Mouse (Mus musculus) ovary, postnatal 14 days (tissue): ENCODE measurements around the gene Bid.

Experiments used
- DNase-seq: peaks from one replicate; pipeline ENCODE4 v3.0.0; 2022; ENCODE audit warnings: low spot score

The Bid gene

DNA sequence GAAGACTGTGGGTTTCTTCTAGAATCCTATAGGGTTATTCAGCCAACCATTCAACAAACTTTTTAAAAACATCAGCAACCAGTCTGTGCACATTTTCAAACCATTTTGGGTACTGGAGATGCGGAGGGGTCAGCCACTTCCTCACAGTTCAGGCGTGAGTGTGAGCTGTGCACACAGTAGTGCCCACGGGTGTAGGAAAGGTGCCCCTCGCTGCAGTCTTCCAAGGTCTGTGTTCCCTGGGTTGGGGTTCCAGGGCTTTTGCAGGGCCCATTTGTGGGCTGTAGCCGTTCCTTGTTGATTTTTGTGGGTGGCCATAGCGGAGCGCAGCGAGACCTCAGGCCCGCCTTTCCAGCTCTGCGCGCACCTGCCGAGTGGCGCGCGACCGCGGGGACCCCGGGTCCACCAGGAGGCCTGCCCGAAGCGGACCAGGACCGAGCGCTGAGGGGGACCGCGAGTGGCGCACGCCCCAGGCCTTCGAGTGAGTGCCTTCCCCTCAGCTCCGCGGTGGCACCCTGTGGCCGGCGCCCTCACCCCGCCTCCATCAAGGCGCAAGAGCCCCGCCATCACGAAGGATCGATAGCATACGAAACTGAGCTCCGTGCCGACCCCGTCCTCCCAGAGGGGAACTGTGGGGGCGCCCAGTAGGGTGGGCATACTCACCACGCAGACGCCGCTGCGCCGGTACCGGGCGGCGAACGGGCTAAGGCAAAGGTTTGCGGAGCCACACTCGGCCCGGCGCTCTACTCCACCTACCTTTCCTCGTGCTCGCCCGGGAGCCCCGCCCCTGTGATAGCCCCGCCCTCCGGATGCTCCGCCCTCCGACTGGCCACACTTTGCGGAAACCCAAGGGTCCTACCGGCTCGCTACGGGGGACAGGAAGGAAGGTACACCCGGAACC lies at the start of gene Bid:
Gene Bid (minus strand): TSS at position 780 of the 898 bp plus-strand sequence.
- DNase-seq = peak; percentile 85

DNA sequence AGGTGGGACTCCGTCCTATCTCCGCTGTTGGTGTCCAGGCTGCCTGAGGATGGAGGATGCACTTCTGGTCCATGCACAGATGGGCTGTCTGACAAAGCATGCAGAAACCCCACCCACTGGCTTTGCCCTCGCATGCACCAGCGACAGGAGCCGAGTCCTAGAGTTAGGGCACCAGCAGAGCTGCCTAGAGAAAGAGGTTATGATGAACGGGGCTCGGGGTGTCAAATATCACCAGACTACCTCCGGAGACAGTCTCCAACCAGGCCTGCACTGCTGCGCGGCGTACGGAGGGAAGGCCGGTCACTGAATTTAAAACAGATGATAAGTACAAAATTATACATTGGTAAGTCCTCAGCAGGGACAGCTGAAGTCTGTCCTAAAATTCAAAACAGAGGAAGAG lies 49.2 kb upstream of the Bid start:
- no peak for DNase-seq

DNA sequence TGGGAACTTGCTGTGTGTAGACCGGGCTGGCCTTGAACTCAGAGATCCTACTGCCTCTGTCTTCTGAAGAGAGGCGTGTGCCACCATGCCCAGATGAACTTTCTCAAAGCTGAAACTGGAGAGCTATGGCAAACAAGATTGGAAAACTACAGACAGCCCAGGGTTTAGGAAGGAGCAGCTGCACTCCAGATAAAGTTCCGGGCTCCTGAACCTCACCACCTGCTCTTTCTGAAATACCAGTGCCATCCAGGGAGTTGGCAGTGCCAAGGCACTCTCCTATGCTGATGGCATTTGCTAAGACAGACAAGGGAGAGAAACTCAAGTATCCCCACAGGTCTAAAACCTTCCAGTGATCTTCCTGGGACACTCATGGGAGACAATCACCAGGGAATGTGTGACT lies 47.5 kb upstream of the Bid start:
- no peak for DNase-seq

DNA sequence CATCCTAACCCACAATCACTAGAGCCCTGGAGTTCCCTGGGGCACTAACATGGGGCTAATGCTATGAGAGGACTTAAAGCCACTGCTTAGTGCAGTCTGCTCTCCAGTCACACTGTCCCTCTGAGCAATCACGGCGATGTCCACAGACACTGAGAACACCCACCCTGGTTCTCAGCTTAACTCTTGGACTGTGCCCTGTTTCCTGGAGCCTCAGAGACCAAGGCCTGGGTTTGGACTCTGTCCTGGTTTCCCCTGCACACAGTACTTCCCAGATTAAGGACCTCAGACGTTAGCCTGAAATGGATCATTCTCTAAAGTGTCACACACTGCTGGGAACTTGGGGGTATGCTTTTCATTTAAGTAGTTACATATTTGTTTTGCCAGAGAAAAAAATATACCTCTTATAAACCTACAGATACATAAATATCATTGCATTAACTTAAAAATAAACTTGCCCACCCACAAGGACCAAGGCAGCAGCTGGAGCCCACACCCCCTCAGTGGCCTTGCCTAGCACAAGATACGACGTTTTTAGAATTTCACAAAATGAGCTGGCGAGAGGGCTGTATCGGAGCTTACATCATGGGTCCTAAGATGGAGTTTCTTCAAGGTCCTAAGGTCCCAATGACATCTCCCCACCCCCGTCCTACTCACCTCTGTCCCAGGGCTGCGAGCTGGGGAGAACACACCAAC lies 43.8 kb upstream of the Bid start:
- DNase-seq = no peak

DNA sequence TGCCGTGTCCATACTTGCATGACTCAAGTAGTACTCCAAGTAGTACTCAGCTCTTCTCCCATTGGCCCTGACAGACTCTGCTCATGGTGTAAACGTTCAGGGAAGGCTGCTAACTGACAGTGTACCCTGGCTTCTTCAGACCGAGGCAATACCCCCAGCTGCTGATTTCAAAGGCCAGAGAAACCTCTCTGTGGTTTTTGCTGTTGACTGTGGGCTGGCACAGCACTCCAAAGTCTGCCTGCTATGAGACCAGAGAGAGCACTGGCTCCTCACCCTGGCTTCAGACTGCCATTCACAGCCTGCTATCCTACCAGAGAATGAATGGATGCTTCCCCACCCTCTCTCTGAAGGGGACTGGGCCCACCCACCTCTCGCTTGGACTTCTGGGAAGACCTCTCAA lies 40.7 kb upstream of the Bid start:
- no peak for DNase-seq

DNA sequence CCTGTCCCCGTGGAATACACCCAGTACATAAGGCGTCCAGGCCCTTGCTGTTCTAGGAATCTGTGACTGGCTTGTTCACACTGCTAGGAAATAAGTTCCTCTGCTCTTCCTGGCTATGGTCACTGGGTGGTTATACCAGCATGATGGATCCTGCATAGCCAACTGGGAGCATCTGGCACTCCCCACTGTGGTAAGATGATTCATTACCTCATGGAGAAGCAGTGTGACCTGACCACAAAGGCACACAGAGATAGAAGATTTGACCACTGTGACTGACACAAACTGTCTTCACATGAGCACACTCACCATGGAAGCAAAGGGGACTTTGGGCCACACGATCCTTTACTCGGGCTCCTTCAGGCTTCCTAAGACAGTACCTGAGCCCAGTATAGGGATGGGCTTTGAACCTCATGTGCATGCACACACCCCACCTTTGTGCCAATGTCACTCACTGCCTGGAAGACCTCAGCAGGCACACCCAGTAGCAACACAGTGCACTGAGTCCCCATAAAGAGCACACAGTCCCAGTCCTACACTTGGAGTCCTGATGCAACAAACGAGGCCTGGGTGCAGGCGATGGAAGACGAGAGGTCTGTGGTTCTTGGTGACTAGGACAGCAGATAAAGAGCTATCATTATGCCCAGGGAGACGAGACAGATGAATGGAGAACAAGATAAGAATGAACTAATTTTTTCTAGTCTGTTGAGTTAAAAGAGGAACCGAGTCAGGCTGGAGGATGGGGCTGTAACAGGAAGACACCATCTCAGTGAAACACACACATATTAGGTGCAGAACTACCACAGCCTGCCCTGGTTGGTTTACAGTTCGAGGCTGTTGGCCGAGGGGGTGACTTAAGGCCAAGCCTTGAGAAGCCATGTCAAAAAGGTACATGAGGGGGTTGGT lies 39.9 kb upstream of the Bid start:
- DNase-seq = no peak

DNA sequence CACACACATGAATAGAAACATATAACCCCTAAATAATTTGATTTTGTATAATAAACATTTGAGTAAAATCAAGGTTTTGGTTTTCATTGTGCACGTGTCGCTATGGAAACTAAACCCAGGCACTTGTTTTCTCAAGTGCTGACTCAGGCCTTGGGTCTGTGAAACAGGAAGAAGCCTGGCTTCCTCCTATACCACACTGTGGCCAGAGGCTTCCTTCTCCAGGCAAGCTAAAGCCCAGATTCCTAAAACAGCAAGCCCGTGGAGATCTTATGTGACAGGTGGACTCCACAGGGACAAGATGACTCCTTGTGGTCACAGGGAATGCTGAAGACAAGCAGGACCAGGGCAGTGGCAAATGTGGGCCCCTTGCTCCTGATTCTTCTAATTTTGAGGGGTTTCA lies 38.6 kb upstream of the Bid start:
- no peak for DNase-seq

DNA sequence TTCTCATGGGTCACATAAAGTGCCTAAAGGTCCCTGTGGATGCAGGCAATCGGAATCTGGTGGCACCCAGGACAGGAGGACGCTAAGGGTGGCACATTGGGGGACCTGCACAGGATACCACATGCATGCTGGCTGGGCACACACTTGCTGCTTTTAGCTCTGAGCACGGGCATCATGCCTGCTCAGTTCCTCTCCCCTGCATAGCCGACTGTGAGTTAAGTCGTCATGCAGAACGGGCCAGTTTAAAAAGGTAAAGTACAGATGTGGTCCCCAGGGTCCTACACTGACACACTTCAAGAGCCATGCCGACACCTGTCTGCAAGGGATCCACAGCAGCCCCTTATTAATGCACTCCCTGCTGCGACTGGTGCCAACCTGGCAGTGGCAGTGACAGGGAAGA lies 37.6 kb upstream of the Bid start:
- no peak for DNase-seq

DNA sequence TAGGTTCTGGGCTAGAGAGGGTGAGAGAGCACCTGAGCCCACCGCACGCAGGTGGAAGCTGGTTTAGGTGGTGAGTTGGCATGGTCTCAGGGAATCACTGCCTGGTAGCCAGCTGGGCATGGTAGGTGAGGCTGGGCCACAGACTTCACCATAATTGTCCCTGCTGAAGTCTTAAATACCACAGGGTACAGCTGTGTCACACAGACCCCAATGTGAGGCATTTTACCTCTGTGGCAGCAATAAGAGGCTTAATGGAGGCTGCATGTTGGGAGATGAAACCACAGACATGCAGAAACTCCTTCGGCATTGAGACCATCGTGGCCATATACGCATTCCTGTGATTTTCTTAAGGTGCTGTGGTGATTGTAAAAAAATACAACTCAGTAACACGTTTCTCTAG lies 35.8 kb upstream of the Bid start:
- DNase-seq = no peak

DNA sequence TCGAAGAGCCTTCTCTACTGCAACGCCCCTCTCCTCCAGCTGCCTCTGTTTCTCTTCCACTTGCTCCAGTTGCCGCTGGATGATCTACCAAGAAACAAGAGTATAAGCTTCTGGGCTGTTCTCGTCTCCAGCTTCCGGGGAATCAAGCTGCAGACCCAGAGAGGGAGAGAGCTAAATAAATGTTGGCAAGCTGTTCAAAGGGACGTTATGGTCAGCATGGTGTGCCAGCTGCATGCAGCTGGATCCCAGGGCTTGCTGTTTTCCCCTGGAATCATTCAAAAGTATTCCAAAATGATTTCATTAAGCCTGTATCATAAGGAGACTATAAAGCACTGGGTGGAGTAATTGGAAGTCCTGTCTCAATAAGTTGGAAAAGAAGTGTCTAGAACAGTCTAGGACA lies 34.7 kb upstream of the Bid start:
- no peak for DNase-seq

DNA sequence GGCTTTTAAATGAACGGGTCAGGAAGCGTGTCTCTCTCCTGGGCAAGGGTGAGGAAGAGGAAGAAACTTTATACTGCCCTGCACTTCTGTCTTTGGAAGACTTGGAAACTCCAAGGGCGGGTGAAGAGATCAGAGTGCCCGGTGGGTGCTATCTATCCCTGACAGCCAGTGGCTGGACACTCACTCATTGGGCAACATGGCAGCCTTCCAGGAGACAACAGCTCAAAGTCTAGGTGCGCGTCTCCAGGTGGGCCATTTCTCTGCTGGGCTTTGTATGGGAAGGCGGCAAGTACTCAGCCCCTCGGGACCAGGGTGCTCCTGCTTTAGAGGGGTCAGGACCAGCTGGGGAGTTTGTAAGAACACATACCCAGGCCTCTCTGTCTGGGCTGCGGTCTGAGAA lies 28.9 kb upstream of the Bid start:
- no peak for DNase-seq

DNA sequence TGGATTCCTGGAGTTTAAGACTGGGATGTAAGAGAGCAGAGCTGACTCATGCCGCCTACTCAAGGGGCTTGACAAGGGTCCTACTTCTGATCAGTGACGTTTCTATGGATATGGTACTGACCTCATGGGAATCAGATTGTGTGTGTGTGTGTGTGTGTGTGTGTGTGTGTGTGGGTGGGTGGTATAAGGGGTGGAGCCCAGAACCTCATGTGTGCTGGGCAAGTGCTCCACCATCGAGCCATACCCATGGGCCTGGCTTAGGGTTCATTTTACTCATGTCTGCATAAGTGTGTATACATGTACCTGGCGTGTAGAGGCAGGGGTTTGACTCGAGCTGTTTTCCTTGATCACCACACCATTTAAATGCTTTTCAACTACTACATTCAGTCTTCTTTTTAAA lies 27.3 kb upstream of the Bid start:
- no peak for DNase-seq

DNA sequence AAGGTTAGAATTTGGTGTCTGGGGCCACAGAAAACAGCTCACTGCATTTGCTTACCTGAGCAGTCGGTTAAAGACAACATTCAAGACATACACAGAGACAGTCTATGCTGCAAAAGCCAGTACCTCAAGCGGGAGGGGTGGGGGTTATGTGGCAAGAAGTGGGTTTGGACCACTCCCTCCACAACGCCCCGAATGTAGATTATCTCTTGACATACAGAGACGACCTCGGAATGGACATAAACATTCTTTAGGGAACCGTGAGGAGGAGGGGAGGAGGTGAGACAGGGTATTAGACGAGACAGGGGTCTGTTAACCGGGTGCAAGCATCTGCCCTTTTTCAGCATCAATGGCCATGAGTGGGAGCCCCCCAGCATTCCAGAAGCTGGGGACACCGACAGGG lies 26.9 kb upstream of the Bid start:
- no peak for DNase-seq

DNA sequence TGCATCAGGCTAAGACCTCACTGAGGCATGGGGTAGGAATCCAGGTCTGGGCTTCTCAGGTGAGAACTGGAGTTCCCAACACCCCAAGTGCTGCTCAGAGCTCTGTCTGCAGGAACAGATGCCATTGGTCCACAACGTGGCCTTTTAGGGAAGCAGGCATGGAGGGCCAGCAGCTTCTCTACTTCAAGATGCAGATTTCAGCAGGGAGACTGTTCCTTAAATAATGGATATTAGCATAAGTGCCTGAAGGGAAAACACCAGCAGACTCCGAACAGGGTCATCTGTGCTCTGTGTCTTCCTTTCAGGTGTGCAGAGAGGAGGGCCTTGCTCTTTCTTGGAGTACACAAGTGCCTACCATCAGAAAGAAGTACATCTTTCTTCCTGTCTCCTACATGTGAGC lies 26.4 kb upstream of the Bid start:
- DNase-seq = no peak

DNA sequence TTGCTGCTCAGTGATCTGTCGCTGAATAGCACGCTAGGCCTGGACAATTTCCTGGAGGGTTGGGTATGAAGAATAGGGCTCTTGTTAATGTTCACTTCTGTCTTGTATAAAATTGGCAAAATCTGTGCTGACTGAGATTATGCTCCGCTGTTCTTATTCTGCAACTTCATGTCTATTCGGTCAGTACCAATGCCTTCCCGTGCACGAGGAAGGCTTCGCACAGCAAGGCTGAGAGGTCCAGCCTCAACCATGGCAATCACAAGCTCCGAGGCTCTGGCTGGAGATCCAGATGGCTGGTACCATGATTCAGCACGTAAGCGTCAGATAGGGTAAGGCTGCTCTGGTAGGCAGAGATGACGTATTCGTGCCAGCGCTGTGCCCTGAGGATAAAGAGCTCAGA lies 24.9 kb upstream of the Bid start:
- DNase-seq = no peak

DNA sequence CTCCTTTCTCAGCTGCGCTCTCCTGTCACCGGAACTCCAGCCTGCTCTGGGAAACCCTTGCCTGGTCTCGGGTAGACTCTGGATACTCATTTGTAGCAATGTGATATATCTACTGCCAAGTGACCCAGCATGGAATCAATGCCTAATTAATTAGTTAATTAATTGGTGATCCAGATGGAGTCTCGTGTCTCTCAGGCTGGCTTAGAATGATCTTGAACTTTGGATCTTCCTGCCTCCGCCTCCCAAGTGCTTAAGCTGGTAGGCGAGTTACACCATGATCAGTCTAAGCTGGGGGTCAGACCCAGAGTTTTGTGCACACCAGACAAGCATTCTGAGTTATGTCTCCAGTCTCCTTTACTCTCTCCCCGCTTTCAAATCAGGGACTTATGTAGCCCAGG lies 24.4 kb upstream of the Bid start:
- DNase-seq = no peak

DNA sequence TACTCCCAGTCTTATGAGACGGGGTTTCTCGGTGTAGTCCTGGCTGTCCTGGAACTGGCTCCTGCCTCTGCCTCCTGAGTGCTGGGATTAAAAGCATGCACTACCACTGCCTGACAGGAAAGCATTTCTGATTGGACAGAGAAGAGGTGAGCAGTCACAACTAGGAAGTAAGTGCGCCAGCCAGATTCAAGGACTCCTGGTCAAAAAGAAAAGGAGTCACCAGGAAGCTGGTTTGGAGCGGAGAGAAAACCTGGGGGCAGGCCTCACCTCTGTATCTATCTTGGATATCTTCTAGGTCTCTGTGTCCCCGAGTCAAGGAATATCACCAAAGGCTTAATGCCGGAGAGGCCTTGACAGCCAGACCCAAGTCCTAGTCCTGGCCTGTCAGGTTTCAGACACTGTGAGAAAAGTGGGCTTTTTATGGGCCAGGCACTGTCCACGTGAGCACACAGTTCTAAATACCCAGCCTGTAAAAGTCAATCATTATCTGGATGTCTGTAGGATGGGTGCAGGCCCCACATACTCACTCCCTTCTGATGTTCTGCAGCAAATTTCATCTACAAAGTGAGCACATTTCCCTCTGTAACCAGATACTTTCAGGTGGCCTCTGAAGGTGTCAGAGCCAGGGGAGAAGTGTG lies 23.9 kb upstream of the Bid start:
- no peak for DNase-seq

DNA sequence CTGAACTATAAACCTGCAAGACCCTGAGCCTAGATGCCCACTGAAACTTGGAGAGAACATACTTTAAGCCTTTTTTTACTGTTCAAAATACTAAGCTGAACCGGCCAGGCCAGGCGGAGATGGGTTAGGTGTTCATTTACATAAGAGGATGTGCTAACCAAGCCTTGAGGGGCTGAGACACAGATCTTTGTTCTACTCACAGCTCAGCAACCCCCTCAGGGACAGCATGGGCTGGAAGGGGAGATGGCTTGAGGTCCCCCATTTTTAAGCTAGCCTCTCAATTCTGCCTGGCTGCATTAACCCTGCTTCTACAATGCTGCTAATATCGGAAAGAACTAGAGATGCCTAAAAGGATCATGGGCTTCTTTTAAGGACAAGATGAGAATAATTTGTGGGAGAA lies 23.1 kb upstream of the Bid start:
- no peak for DNase-seq

DNA sequence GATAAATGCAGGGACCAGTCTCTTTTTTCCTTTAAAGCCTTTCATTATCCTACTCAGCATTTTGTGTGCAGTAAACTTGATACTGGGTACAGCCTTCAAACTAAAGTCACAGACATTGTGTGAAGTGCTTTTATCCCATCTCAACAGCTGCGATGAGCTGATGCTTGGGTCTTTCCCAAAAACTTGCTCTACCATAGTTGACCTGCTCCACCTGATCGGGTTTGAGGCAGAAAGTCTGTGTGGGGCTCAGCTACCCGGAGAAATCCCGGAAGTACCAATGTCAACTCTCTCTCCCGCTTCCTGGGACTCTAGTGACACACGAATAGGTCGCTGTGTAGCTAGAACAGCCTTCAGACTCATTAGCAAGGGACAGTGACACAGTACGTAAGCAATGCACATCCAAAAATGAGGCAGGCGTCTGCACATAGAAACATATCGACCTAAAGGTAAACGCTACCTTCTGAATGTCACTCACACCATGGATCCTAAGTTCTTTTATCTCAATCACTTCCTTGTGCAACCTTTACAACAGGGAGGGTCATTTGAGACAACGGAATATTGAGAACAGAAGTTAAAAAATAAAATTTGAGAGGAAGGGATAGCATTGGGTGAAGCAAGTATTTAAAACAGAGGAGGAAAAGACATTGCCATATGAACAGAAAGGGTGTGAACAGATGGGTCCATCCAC lies 22.3 kb upstream of the Bid start:
- DNase-seq = no peak

DNA sequence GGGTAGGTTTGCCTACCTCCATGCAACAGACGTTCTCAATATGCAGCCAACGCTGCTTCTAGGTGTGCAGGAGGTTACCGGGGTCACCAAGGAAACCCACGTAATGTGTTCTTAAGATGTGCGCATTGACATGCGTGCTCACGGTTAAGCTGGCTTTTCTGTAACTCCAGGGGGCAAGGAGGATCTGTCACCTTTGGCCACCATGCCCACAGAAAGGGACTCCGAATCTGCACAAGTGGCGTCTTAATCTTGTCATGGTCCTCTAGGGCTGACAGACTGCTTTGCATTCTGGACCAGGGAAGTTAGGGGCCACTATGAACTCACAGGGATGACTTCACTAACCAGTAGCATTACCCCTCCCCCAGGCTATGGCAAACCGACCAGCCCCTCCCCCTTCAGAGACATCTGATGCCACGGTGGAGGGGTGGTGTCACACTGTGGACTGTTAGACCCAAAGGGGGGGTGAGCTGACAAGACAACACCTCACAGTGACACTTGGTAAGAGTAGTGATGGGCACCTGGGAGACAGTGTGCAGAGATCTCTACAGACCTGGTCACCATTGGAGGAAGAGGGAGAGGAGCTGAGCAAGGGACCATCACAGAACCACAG lies 21.5 kb upstream of the Bid start:
- no peak for DNase-seq

DNA sequence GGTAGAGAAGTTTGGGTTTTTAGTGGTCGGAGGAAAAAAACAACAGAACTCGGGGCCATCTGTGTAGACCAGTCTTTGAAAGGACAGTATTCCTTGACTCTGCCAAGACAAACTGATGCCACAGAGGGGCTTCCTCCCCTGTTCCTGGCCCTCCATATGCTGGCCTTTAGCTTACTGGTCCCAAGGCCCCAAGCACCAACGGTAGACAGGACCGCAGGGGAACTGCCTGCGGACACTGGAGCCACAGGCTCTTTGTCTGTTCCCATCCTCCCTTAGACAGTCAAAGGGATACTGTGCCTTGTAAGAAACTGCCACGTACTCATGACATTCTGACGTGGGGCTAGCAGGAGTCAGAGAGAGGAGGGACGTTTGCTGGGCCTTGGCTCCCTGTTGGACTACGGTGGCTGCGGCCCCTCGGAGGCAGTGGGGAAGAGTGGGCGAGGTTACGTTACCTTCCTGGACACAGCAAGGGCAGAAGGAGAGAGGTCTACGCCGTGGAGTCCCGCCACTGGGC lies 20.5 kb upstream of the Bid start:
- DNase-seq = no peak
